In genomic region chr8:105825506-105825905, GRCm38 (mm10) we compare ENCODE assay signal across 8 mouse cellular contexts. TPM values are rescaled to one million over a fixed set of nuclear protein-coding genes. Genes with fewer than 3 reads are reported as not detected.
DNase-seq lines count a peak whose midpoint lies in the region; ATAC-seq and TF ChIP-seq lines count a peak whose summit lies in the region.

No protein-coding gene starts in this region.

- TF ChIP-seq CTCF in bone marrow macrophage, adult 2 months (IDR thresholded peaks at IDR 0.05; ENCODE audit: low read depth, low read length), result no peak

- H3K4me1 ChIP-seq in heart, embryonic 12.5 days (replicated peaks), result peaks cover 25% of the 10 kb centered on the region
- H3K4me1 ChIP-seq in bone marrow macrophage, adult 2 months (ENCODE audit: control insufficient read depth, insufficient read depth, low read length), result peaks cover 29% of the 10 kb centered on the region
- H3K4me1 ChIP-seq in hindbrain, embryonic 15.5 days (replicated peaks), result peaks cover 29% of the 10 kb centered on the region
- H3K4me1 ChIP-seq in midbrain, embryonic 13.5 days (replicated peaks), result peaks cover 32% of the 10 kb centered on the region

- WGBS in heart, embryonic 12.5 days, result 83% methylated on average over 4 of the region's 4 CpGs
- 77% methylated on average over 4 of the region's 4 CpGs for WGBS in hindbrain, embryonic 15.5 days
- 89% methylated on average over 4 of the region's 4 CpGs for WGBS in midbrain, embryonic 13.5 days

- DNase-seq in heart, adult 8-10 months (ENCODE audit: low spot score), result no peak
- no peak for DNase-seq in cerebellum, adult 18-20 months
- no peak for DNase-seq in adrenal gland, adult (ENCODE audit: inconsistent age in 2 of 2, low spot score in 1 of 2)

- H3K27ac ChIP-seq in heart, embryonic 12.5 days (ENCODE audit: poor library complexity, severe bottlenecking), result no peak overlapping the region
- H3K27ac ChIP-seq in bone marrow macrophage, adult 2 months (ENCODE audit: insufficient read depth, low read depth, low read length), result peak overlapping the region; percentile 94
- no peak overlapping the region for H3K27ac ChIP-seq in hindbrain, embryonic 15.5 days (replicated peaks)
- H3K27ac ChIP-seq in midbrain, embryonic 13.5 days, result no peak overlapping the region

- peaks cover 40% of the 10 kb centered on the region for H3K36me3 ChIP-seq in heart, embryonic 12.5 days
- peaks cover 30% of the 10 kb centered on the region for H3K36me3 ChIP-seq in hindbrain, embryonic 15.5 days
- peaks cover 39% of the 10 kb centered on the region for H3K36me3 ChIP-seq in midbrain, embryonic 13.5 days

- ATAC-seq in heart, embryonic 12.5 days (ENCODE audit: insufficient number of reproducible peaks, low FRiP score), result no peak
- ATAC-seq in hindbrain, embryonic 15.5 days (ENCODE audit: low FRiP score, low read depth), result no peak
- ATAC-seq in midbrain, embryonic 13.5 days, result no peak
- ATAC-seq in frontal cortex, adult (ENCODE audit: low TSS enrichment), result no peak

- no peaks in the 10 kb centered on the region for H3K9me3 ChIP-seq in heart, embryonic 12.5 days (replicated peaks)
- no peaks in the 10 kb centered on the region for H3K9me3 ChIP-seq in hindbrain, embryonic 15.5 days
- H3K9me3 ChIP-seq in midbrain, embryonic 13.5 days, result no peaks in the 10 kb centered on the region

- peak overlapping the region; percentile 95 for H3K4me3 ChIP-seq in heart, embryonic 12.5 days
- peak overlapping the region; percentile 77 for H3K4me3 ChIP-seq in bone marrow macrophage, adult 2 months (ENCODE audit: insufficient read depth, low read length)
- peak overlapping the region; percentile 99 for H3K4me3 ChIP-seq in hindbrain, embryonic 15.5 days
- peak overlapping the region; percentile 95 for H3K4me3 ChIP-seq in midbrain, embryonic 13.5 days (replicated peaks)

- peak overlapping the region; percentile 84 for H3K4me2 ChIP-seq in heart, embryonic 12.5 days
- peak overlapping the region; percentile 94 for H3K4me2 ChIP-seq in hindbrain, embryonic 15.5 days
- peak overlapping the region; percentile 99 for H3K4me2 ChIP-seq in midbrain, embryonic 13.5 days (replicated peaks)

- TF ChIP-seq POLR2A in bone marrow macrophage, adult 2 months (IDR thresholded peaks at IDR 0.05; ENCODE audit: borderline replicate concordance, low read depth, low read length), result no peak

- H3K9ac ChIP-seq in heart, embryonic 12.5 days, result peak overlapping the region; percentile 96
- H3K9ac ChIP-seq in hindbrain, embryonic 15.5 days, result peak overlapping the region; percentile 95
- peak overlapping the region; percentile 96 for H3K9ac ChIP-seq in midbrain, embryonic 13.5 days (replicated peaks)

- no peaks in the 10 kb centered on the region for H3K27me3 ChIP-seq in heart, embryonic 12.5 days (replicated peaks)
- no peaks in the 10 kb centered on the region for H3K27me3 ChIP-seq in hindbrain, embryonic 15.5 days
- H3K27me3 ChIP-seq in midbrain, embryonic 13.5 days, result no peaks in the 10 kb centered on the region

RNA-seq across cellular contexts. Expression of gene Ranbp10, which starts 1.6 kb away (rescaled TPM):
- polyA plus RNA-seq in heart, embryonic 12.5 days (2016; fragmentation: Nextera tagmentation; extraction: Ambion mirVana), result 11.0 and 11.3 TPM in 2 replicates
- 10 to 100 TPM; 17.4 to 20.0 (median 18.7) TPM for total RNA-seq in heart, adult 8-10 months (2022)
- 42.0 and 44.3 TPM in 2 replicates for polyA plus RNA-seq in bone marrow macrophage, adult 2 months (2012; ENCODE audit: insufficient read depth, insufficient read length, missing spikeins)
- 10.7 and 11.7 TPM in 2 replicates for polyA plus RNA-seq in hindbrain, embryonic 15.5 days (2015; fragmentation: Nextera tagmentation; extraction: Ambion mirVana)
- 13.8 and 15.9 TPM in 2 replicates for polyA plus RNA-seq in midbrain, embryonic 13.5 days (2015; fragmentation: Nextera tagmentation; extraction: Ambion mirVana)

RNA-seq across cellular contexts. Expression of gene Tsnaxip1, which starts 2.0 kb away (rescaled TPM):
- polyA plus RNA-seq in heart, embryonic 12.5 days (2016; fragmentation: Nextera tagmentation; extraction: Ambion mirVana), result 0.14 and 0.15 TPM in 2 replicates
- total RNA-seq in heart, adult 8-10 months (2022), result not detected
- polyA plus RNA-seq in bone marrow macrophage, adult 2 months (2012; ENCODE audit: insufficient read depth, insufficient read length, missing spikeins), result not detected in 2 replicates
- polyA plus RNA-seq in hindbrain, embryonic 15.5 days (2015; fragmentation: Nextera tagmentation; extraction: Ambion mirVana), result 0.62 and 1.1 TPM in 2 replicates
- polyA plus RNA-seq in midbrain, embryonic 13.5 days (2015; fragmentation: Nextera tagmentation; extraction: Ambion mirVana), result 0.36 and 0.58 TPM in 2 replicates

RNA-seq across cellular contexts. Expression of gene Cenpt, which starts 27.6 kb away (rescaled TPM):
- polyA plus RNA-seq in heart, embryonic 12.5 days (2016; fragmentation: Nextera tagmentation; extraction: Ambion mirVana), result 42.8 and 46.9 TPM in 2 replicates
- total RNA-seq in heart, adult 8-10 months (2022), result 1 to 10 TPM; 2.0 to 2.6 (median 2.5) TPM
- polyA plus RNA-seq in bone marrow macrophage, adult 2 months (2012; ENCODE audit: insufficient read depth, insufficient read length, missing spikeins), result 16.9 and 17.1 TPM in 2 replicates
- polyA plus RNA-seq in hindbrain, embryonic 15.5 days (2015; fragmentation: Nextera tagmentation; extraction: Ambion mirVana), result 52.2 and 56.9 TPM in 2 replicates
- polyA plus RNA-seq in midbrain, embryonic 13.5 days (2015; fragmentation: Nextera tagmentation; extraction: Ambion mirVana), result 60.9 and 64.9 TPM in 2 replicates

RNA-seq across cellular contexts. Expression of gene Thap11, which starts 29.4 kb away (rescaled TPM):
- 53.8 and 59.3 TPM in 2 replicates for polyA plus RNA-seq in heart, embryonic 12.5 days (2016; fragmentation: Nextera tagmentation; extraction: Ambion mirVana)
- total RNA-seq in heart, adult 8-10 months (2022), result 10 to 100 TPM; 26.4 to 30.7 (median 28.0) TPM
- 27.4 and 28.5 TPM in 2 replicates for polyA plus RNA-seq in bone marrow macrophage, adult 2 months (2012; ENCODE audit: insufficient read depth, insufficient read length, missing spikeins)
- 54.9 and 56.3 TPM in 2 replicates for polyA plus RNA-seq in hindbrain, embryonic 15.5 days (2015; fragmentation: Nextera tagmentation; extraction: Ambion mirVana)
- 58.9 and 62.2 TPM in 2 replicates for polyA plus RNA-seq in midbrain, embryonic 13.5 days (2015; fragmentation: Nextera tagmentation; extraction: Ambion mirVana)

RNA-seq across cellular contexts. Expression of gene Nutf2, which starts 34.9 kb away (rescaled TPM):
- 201 and 224 TPM in 2 replicates for polyA plus RNA-seq in heart, embryonic 12.5 days (2016; fragmentation: Nextera tagmentation; extraction: Ambion mirVana)
- 10 to 100 TPM; 16.4 to 44.3 (median 30.6) TPM for total RNA-seq in heart, adult 8-10 months (2022)
- polyA plus RNA-seq in bone marrow macrophage, adult 2 months (2012; ENCODE audit: insufficient read depth, insufficient read length, missing spikeins), result 2.2 TPM in 1 of 2 replicates, not detected in the other
- 150 and 157 TPM in 2 replicates for polyA plus RNA-seq in hindbrain, embryonic 15.5 days (2015; fragmentation: Nextera tagmentation; extraction: Ambion mirVana)
- 253 and 263 TPM in 2 replicates for polyA plus RNA-seq in midbrain, embryonic 13.5 days (2015; fragmentation: Nextera tagmentation; extraction: Ambion mirVana)
